In genomic region chr13:54479286-54479685, GRCm38 (mm10) we compare ENCODE assay signal across 15 mouse cellular contexts. TPM values are rescaled to one million over a fixed set of nuclear protein-coding genes. Genes with fewer than 3 reads are reported as not detected.
DNase-seq lines count a peak whose midpoint lies in the region; ATAC-seq and TF ChIP-seq lines count a peak whose summit lies in the region.
"Had no signal": no experiment of that assay in that cellular context is flagged by ENCODE, and none has a peak within 500 bp of the region (broad histone marks: within the 10 kb centered on the region; RNA-seq: fewer than 3 reads in every experiment).

No protein-coding gene starts in this region.

- H3K36me3 ChIP-seq in hindbrain, postnatal 0 days (ENCODE audit: insufficient read depth, low read length), result no peaks in the 10 kb centered on the region
- no peaks in the 10 kb centered on the region for H3K36me3 ChIP-seq in hindbrain, embryonic 14.5 days (replicated peaks; ENCODE audit: control insufficient read depth, insufficient read depth)
- H3K36me3 ChIP-seq in lung, postnatal 0 days (ENCODE audit: insufficient read depth, low read length), result no peaks in the 10 kb centered on the region
- H3K36me3 ChIP-seq: heart, embryonic 10.5 days; hindbrain, embryonic 10.5 days; intestine, embryonic 15.5 days; midbrain, embryonic 12.5 days had no signal

- peak; percentile 27 for DNase-seq in adrenal gland, postnatal 14 days
- no peak for DNase-seq in adrenal gland, adult 2 months
- DNase-seq in hindbrain, postnatal 0 days (ENCODE audit: low spot score), result peak; percentile 63
- no peak for DNase-seq in hindbrain, embryonic 14.5 days (ENCODE audit: low spot score)
- peak; percentile 25 to 58 for DNase-seq in lung, postnatal 4 days
- no peak for DNase-seq in lung, postnatal 0 days (ENCODE audit: low spot score)
- DNase-seq in brain, adult 2 months (ENCODE audit: low read depth, low spot score), result peak; percentile 33
- no peak for DNase-seq in layer of hippocampus, adult 8-10 months (ENCODE audit: low spot score in 2 of 2)
- DNase-seq: gastrocnemius, postnatal 25 days; thymus, postnatal 4 days had no signal

- no peak for ATAC-seq in hindbrain, postnatal 0 days
- ATAC-seq in hindbrain, embryonic 14.5 days (ENCODE audit: low FRiP score), result no peak
- no peak for ATAC-seq in lung, postnatal 0 days
- ATAC-seq: intestine, embryonic 15.5 days had no signal

- TF ChIP-seq EP300 in lung, postnatal 0 days (IDR thresholded peaks at IDR 0.05), result no peak

- H3K9me3 ChIP-seq in hindbrain, postnatal 0 days (ENCODE audit: low read length), result no peaks in the 10 kb centered on the region
- H3K9me3 ChIP-seq in hindbrain, embryonic 14.5 days (ENCODE audit: control insufficient read depth, low read length), result no peaks in the 10 kb centered on the region
- no peaks in the 10 kb centered on the region for H3K9me3 ChIP-seq in lung, postnatal 0 days (ENCODE audit: low read length)
- H3K9me3 ChIP-seq: heart, embryonic 10.5 days; hindbrain, embryonic 10.5 days; intestine, embryonic 15.5 days; midbrain, embryonic 12.5 days had no signal

- 39% methylated on average over 3 of the region's 3 CpGs for WGBS in hindbrain, postnatal 0 days
- 65% methylated on average over 3 of the region's 3 CpGs for WGBS in hindbrain, embryonic 14.5 days
- 57% methylated on average over 3 of the region's 3 CpGs for WGBS in lung, postnatal 0 days

- no peaks in the 10 kb centered on the region for H3K27me3 ChIP-seq in hindbrain, postnatal 0 days (ENCODE audit: insufficient read depth, low read length)
- H3K27me3 ChIP-seq in hindbrain, embryonic 14.5 days (ENCODE audit: control insufficient read depth, insufficient read depth, low read length), result no peaks in the 10 kb centered on the region
- no peaks in the 10 kb centered on the region for H3K27me3 ChIP-seq in lung, postnatal 0 days (replicated peaks; ENCODE audit: insufficient read depth, low read length)
- H3K27me3 ChIP-seq: intestine, embryonic 15.5 days had no signal

- no peak overlapping the region for H3K4me2 ChIP-seq in hindbrain, postnatal 0 days (ENCODE audit: low read depth, low read length)
- H3K4me2 ChIP-seq in hindbrain, embryonic 14.5 days (replicated peaks), result no peak overlapping the region
- H3K4me2 ChIP-seq in lung, postnatal 0 days (replicated peaks; ENCODE audit: low read depth, low read length), result no peak overlapping the region
- H3K4me2 ChIP-seq: intestine, embryonic 15.5 days; midbrain, embryonic 12.5 days had no signal

- H3K27ac ChIP-seq in hindbrain, postnatal 0 days, result no peak overlapping the region
- H3K27ac ChIP-seq in hindbrain, embryonic 14.5 days, result no peak overlapping the region
- H3K27ac ChIP-seq in lung, postnatal 0 days (ENCODE audit: low read length), result no peak overlapping the region
- H3K27ac ChIP-seq: heart, embryonic 10.5 days; hindbrain, embryonic 10.5 days; intestine, embryonic 15.5 days; midbrain, embryonic 12.5 days; stomach, postnatal 0 days had no signal

- no peak overlapping the region for H3K4me3 ChIP-seq in hindbrain, postnatal 0 days (ENCODE audit: low read length)
- H3K4me3 ChIP-seq in hindbrain, embryonic 14.5 days (replicated peaks; ENCODE audit: low read length), result no peak overlapping the region
- H3K4me3 ChIP-seq in lung, postnatal 0 days (ENCODE audit: low read depth, low read length), result no peak overlapping the region
- H3K4me3 ChIP-seq: heart, embryonic 10.5 days; hindbrain, embryonic 10.5 days; intestine, embryonic 15.5 days; midbrain, embryonic 12.5 days had no signal

- H3K4me1 ChIP-seq in hindbrain, postnatal 0 days (ENCODE audit: insufficient read depth, low read length), result no peaks in the 10 kb centered on the region
- H3K4me1 ChIP-seq in hindbrain, embryonic 14.5 days (replicated peaks; ENCODE audit: control insufficient read depth, insufficient read depth, low read length), result no peaks in the 10 kb centered on the region
- no peaks in the 10 kb centered on the region for H3K4me1 ChIP-seq in lung, postnatal 0 days (ENCODE audit: insufficient read depth, low read depth, low read length)
- H3K4me1 ChIP-seq: heart, embryonic 10.5 days; hindbrain, embryonic 10.5 days; intestine, embryonic 15.5 days; midbrain, embryonic 12.5 days had no signal

- TF ChIP-seq CTCF in hindbrain, postnatal 0 days (IDR thresholded peaks at IDR 0.05; ENCODE audit: low read depth), result no peak
- TF ChIP-seq CTCF in lung, postnatal 0 days (IDR thresholded peaks at IDR 0.05), result no peak

- H3K9ac ChIP-seq in hindbrain, postnatal 0 days (replicated peaks; ENCODE audit: low read length), result no peak overlapping the region
- H3K9ac ChIP-seq in hindbrain, embryonic 14.5 days, result no peak overlapping the region
- H3K9ac ChIP-seq in lung, postnatal 0 days (replicated peaks; ENCODE audit: low read depth), result no peak overlapping the region
- H3K9ac ChIP-seq: intestine, embryonic 15.5 days; midbrain, embryonic 12.5 days had no signal

RNA-seq across cellular contexts. Expression of gene Thoc3, which starts 10.6 kb away (rescaled TPM):
- total RNA-seq in adrenal gland, postnatal 14 days (2021), result 46.3 and 53.7 TPM in 2 replicates
- total RNA-seq in adrenal gland, adult 2 months (2021), result 10 to 100 TPM; 33.6 to 46.0 TPM
- polyA plus RNA-seq in adrenal gland, adult 2 months (2012; rRNA removed), result 49.9 and 54.8 TPM in 2 replicates
- 67.2 and 120 TPM in 2 replicates for total RNA-seq in hindbrain, postnatal 0 days (2014; rRNA removed)
- 107 and 108 TPM in 2 replicates for polyA plus RNA-seq in hindbrain, postnatal 0 days (2015; fragmentation: Nextera tagmentation; extraction: Ambion mirVana)
- 92.9 and 98.6 TPM in 2 replicates for polyA plus RNA-seq in hindbrain, embryonic 14.5 days (2014; fragmentation: Nextera tagmentation; extraction: Ambion mirVana)
- 56.5 and 60.8 TPM in 2 replicates for polyA plus RNA-seq in lung, postnatal 0 days (2015; fragmentation: Nextera tagmentation; extraction: Ambion mirVana)
- total RNA-seq in layer of hippocampus, adult 8-10 months (2022), result 10 to 100 TPM; 31.7 to 38.2 (median 33.2) TPM

RNA-seq across cellular contexts. Expression of gene Simc1, which starts 24.3 kb away (rescaled TPM):
- 12.2 and 12.7 TPM in 2 replicates for total RNA-seq in adrenal gland, postnatal 14 days (2021)
- total RNA-seq in adrenal gland, adult 2 months (2021), result 10 to 100 TPM; 14.1 to 17.5 TPM
- polyA plus RNA-seq in adrenal gland, adult 2 months (2012; rRNA removed), result 24.4 and 27.9 TPM in 2 replicates
- total RNA-seq in hindbrain, postnatal 0 days (2014; rRNA removed), result 17.1 and 18.3 TPM in 2 replicates
- 9.3 and 9.5 TPM in 2 replicates for polyA plus RNA-seq in hindbrain, postnatal 0 days (2015; fragmentation: Nextera tagmentation; extraction: Ambion mirVana)
- 27.2 and 28.5 TPM in 2 replicates for polyA plus RNA-seq in hindbrain, embryonic 14.5 days (2014; fragmentation: Nextera tagmentation; extraction: Ambion mirVana)
- polyA plus RNA-seq in lung, postnatal 0 days (2015; fragmentation: Nextera tagmentation; extraction: Ambion mirVana), result 2.6 and 2.8 TPM in 2 replicates
- 10 to 100 TPM; 14.1 to 17.7 (median 15.8) TPM for total RNA-seq in layer of hippocampus, adult 8-10 months (2022)

Comparison
In these comparisons a context has a peak if more than half of its experiments do, and no peak if none do; other contexts are left out.
1. DNase-seq: peak in adrenal gland, postnatal 14 days (single experiment), hindbrain, postnatal 0 days (single experiment), lung, postnatal 4 days (2 of 2) and brain, adult 2 months (single experiment); none in adrenal gland, adult 2 months (single experiment), hindbrain, embryonic 14.5 days (single experiment), lung, postnatal 0 days (single experiment) and layer of hippocampus, adult 8-10 months (0 of 2).